In genomic region chr4:134397732-134398131, GRCm38 (mm10) we compare ENCODE assay signal across 10 mouse cellular contexts. TPM values are rescaled to one million over a fixed set of nuclear protein-coding genes. Genes with fewer than 3 reads are reported as not detected.
A peak's percentile ranks its signal among the peaks of the same experiment; 100 is the strongest.
DNase-seq lines count a peak whose midpoint lies in the region; ATAC-seq lines count a peak whose summit lies in the region.
"Had no signal": no experiment of that assay in that cellular context is flagged by ENCODE, and none has a peak within 500 bp of the region (broad histone marks: within the 10 kb centered on the region; RNA-seq: fewer than 3 reads in every experiment).

No protein-coding gene starts in this region.

- DNase-seq in heart, postnatal 36 days, result no peak
- DNase-seq in limb, embryonic 10.5 days (ENCODE audit: low spot score), result no peak
- no peak for DNase-seq in embryonic facial prominence, embryonic 14.5 days (ENCODE audit: low spot score)
- DNase-seq in gastrocnemius, postnatal 14 days, result no peak
- no peak for DNase-seq in urinary bladder, adult 2 months (ENCODE audit: low spot score)
- DNase-seq: right cerebral cortex, postnatal 14 days had no signal

- peak overlapping the region; percentile 63 for H3K4me3 ChIP-seq in heart, embryonic 15.5 days
- peak overlapping the region; percentile 57; the same call in 1 of the 2 replicates for H3K4me3 ChIP-seq in limb, embryonic 12.5 days (replicated peaks)
- H3K4me3 ChIP-seq in limb, embryonic 10.5 days, result no peak overlapping the region
- peak overlapping the region; percentile 65; the same call in 1 of the 2 replicates for H3K4me3 ChIP-seq in embryonic facial prominence, embryonic 14.5 days (ENCODE audit: low read depth, low read length)
- no peak overlapping the region for H3K4me3 ChIP-seq in limb, embryonic 15.5 days

- H3K4me2 ChIP-seq in heart, embryonic 15.5 days, result peak overlapping the region; percentile 90
- H3K4me2 ChIP-seq in limb, embryonic 12.5 days, result peak overlapping the region; percentile 86; the same call in 1 of the 2 replicates
- H3K4me2 ChIP-seq in embryonic facial prominence, embryonic 14.5 days (ENCODE audit: low read depth, low read length), result peak overlapping the region; percentile 95
- peak overlapping the region; percentile 76; the same call in 1 of the 2 replicates for H3K4me2 ChIP-seq in limb, embryonic 15.5 days

- H3K9me3 ChIP-seq in heart, embryonic 15.5 days (replicated peaks), result no peaks in the 10 kb centered on the region
- H3K9me3 ChIP-seq in limb, embryonic 12.5 days, result no peaks in the 10 kb centered on the region
- no peaks in the 10 kb centered on the region for H3K9me3 ChIP-seq in limb, embryonic 10.5 days (replicated peaks)
- H3K9me3 ChIP-seq in embryonic facial prominence, embryonic 14.5 days (ENCODE audit: control insufficient read depth, low read length), result no peaks in the 10 kb centered on the region
- H3K9me3 ChIP-seq in limb, embryonic 15.5 days, result no peaks in the 10 kb centered on the region
- H3K9me3 ChIP-seq: megakaryocyte, embryonic 14.5 days had no signal

- H3K4me1 ChIP-seq in heart, embryonic 15.5 days (replicated peaks), result peaks cover 31% of the 10 kb centered on the region
- peaks cover 38% of the 10 kb centered on the region for H3K4me1 ChIP-seq in limb, embryonic 12.5 days (replicated peaks)
- H3K4me1 ChIP-seq in limb, embryonic 10.5 days, result peaks cover 45% of the 10 kb centered on the region
- peaks cover 14% of the 10 kb centered on the region for H3K4me1 ChIP-seq in embryonic facial prominence, embryonic 14.5 days (ENCODE audit: control insufficient read depth, insufficient read depth, low read length)
- H3K4me1 ChIP-seq in limb, embryonic 15.5 days, result peaks cover 38% of the 10 kb centered on the region

- no peak overlapping the region for H3K9ac ChIP-seq in heart, embryonic 15.5 days
- H3K9ac ChIP-seq in limb, embryonic 12.5 days (replicated peaks), result no peak overlapping the region
- no peak overlapping the region for H3K9ac ChIP-seq in embryonic facial prominence, embryonic 14.5 days (ENCODE audit: low read depth, low read length)
- no peak overlapping the region for H3K9ac ChIP-seq in limb, embryonic 15.5 days

- no peaks in the 10 kb centered on the region for H3K36me3 ChIP-seq in heart, embryonic 15.5 days
- H3K36me3 ChIP-seq in limb, embryonic 12.5 days, result no peaks in the 10 kb centered on the region
- no peaks in the 10 kb centered on the region for H3K36me3 ChIP-seq in limb, embryonic 10.5 days
- no peaks in the 10 kb centered on the region for H3K36me3 ChIP-seq in embryonic facial prominence, embryonic 14.5 days (ENCODE audit: control insufficient read depth, insufficient read depth, low read length)
- no peaks in the 10 kb centered on the region for H3K36me3 ChIP-seq in limb, embryonic 15.5 days

- H3K27ac ChIP-seq in heart, embryonic 15.5 days, result peak overlapping the region; percentile 92
- H3K27ac ChIP-seq in limb, embryonic 12.5 days, result 0 out of 2 replicates have a peak overlapping the region, but pooled peaks have one; percentile 26
- H3K27ac ChIP-seq in limb, embryonic 10.5 days, result no peak overlapping the region
- no peak overlapping the region for H3K27ac ChIP-seq in embryonic facial prominence, embryonic 14.5 days (replicated peaks; ENCODE audit: low read depth, low read length)
- peak overlapping the region; percentile 86 for H3K27ac ChIP-seq in limb, embryonic 15.5 days

- ATAC-seq in heart, embryonic 15.5 days (replicated peaks; ENCODE audit: insufficient number of reproducible peaks, insufficient read depth, low FRiP score, low read depth), result no peak
- ATAC-seq in limb, embryonic 12.5 days (ENCODE audit: insufficient number of reproducible peaks, insufficient read depth, low FRiP score, low TSS enrichment, low read depth), result no peak
- no peak for ATAC-seq in embryonic facial prominence, embryonic 14.5 days (ENCODE audit: low read depth)
- no peak for ATAC-seq in limb, embryonic 15.5 days (ENCODE audit: insufficient number of reproducible peaks, low FRiP score, low TSS enrichment, low read depth)

- intact Hi-C loops in heart, postnatal 36 days (cut with DNase I), result no loop called here
- intact Hi-C loops in gastrocnemius, postnatal 14 days (cut with DNase I; ENCODE audit: low total_unique reads), result no loop called here

- 83% methylated on average over 9 of the region's 9 CpGs for WGBS in heart, embryonic 15.5 days
- 80% methylated on average over 9 of the region's 9 CpGs for WGBS in limb, embryonic 12.5 days
- WGBS in limb, embryonic 10.5 days, result 88% methylated on average over 9 of the region's 9 CpGs
- WGBS in embryonic facial prominence, embryonic 14.5 days, result 83% methylated on average over 9 of the region's 9 CpGs
- whole genome bisulfite sequencing in limb, embryonic 15.5 days, result 75% methylated on average over 9 of the region's 9 CpGs

- no peaks in the 10 kb centered on the region for H3K27me3 ChIP-seq in heart, embryonic 15.5 days
- no peaks in the 10 kb centered on the region for H3K27me3 ChIP-seq in limb, embryonic 12.5 days
- H3K27me3 ChIP-seq in limb, embryonic 10.5 days (ENCODE audit: low read depth, poor library complexity, severe bottlenecking), result no peaks in the 10 kb centered on the region
- H3K27me3 ChIP-seq in embryonic facial prominence, embryonic 14.5 days (replicated peaks; ENCODE audit: control insufficient read depth, insufficient read depth, low read length), result no peaks in the 10 kb centered on the region
- H3K27me3 ChIP-seq in limb, embryonic 15.5 days, result no peaks in the 10 kb centered on the region

RNA-seq across cellular contexts. Expression of gene Pafah2, which starts 1.6 kb away (rescaled TPM):
- 10.3 and 10.6 TPM in 2 replicates for polyA plus RNA-seq in heart, embryonic 15.5 days (2015; fragmentation: Nextera tagmentation; extraction: Ambion mirVana)
- 1 to 10 TPM; 6.8 to 8.0 TPM for total RNA-seq in heart, postnatal 36 days (2021)
- 9.7 and 10.9 TPM in 2 replicates for polyA plus RNA-seq in limb, embryonic 12.5 days (2016; fragmentation: Nextera tagmentation; extraction: Ambion mirVana)
- 8.1 and 8.6 TPM in 2 replicates for polyA plus RNA-seq in limb, embryonic 10.5 days (2016; fragmentation: Nextera tagmentation; extraction: Ambion mirVana)
- 11.8 and 12.5 TPM in 2 replicates for polyA plus RNA-seq in embryonic facial prominence, embryonic 14.5 days (2014; fragmentation: Nextera tagmentation; extraction: Ambion mirVana)
- 20.7 and 20.8 TPM in 2 replicates for polyA plus RNA-seq in limb, embryonic 15.5 days (2015; fragmentation: Nextera tagmentation; extraction: Ambion mirVana)
- 1 to 10 TPM; 3.2 to 3.4 TPM for total RNA-seq in gastrocnemius, postnatal 14 days (2021)
- 37.9 and 39.9 TPM in 2 replicates for polyA plus RNA-seq in urinary bladder, adult 2 months (2012; rRNA removed)

RNA-seq across cellular contexts. Expression of gene Extl1, which starts 14.1 kb away (rescaled TPM):
- polyA plus RNA-seq in heart, embryonic 15.5 days (2015; fragmentation: Nextera tagmentation; extraction: Ambion mirVana), result 2.3 and 2.9 TPM in 2 replicates
- total RNA-seq in heart, postnatal 36 days (2021), result 10 to 100 TPM; 17.3 to 20.0 TPM
- 3.4 and 4.1 TPM in 2 replicates for polyA plus RNA-seq in limb, embryonic 12.5 days (2016; fragmentation: Nextera tagmentation; extraction: Ambion mirVana)
- 0.44 and 0.75 TPM in 2 replicates for polyA plus RNA-seq in limb, embryonic 10.5 days (2016; fragmentation: Nextera tagmentation; extraction: Ambion mirVana)
- 3.1 and 3.6 TPM in 2 replicates for polyA plus RNA-seq in embryonic facial prominence, embryonic 14.5 days (2014; fragmentation: Nextera tagmentation; extraction: Ambion mirVana)
- polyA plus RNA-seq in limb, embryonic 15.5 days (2015; fragmentation: Nextera tagmentation; extraction: Ambion mirVana), result 6.4 and 7.8 TPM in 2 replicates
- total RNA-seq in gastrocnemius, postnatal 14 days (2021), result 10 to 100 TPM; 36.3 to 37.2 TPM
- polyA plus RNA-seq in urinary bladder, adult 2 months (2012; rRNA removed), result 9.8 and 10.9 TPM in 2 replicates

RNA-seq across cellular contexts. Expression of gene Slc30a2, which starts 54.8 kb away (rescaled TPM):
- polyA plus RNA-seq in heart, embryonic 15.5 days (2015; fragmentation: Nextera tagmentation; extraction: Ambion mirVana), result 0.18 and 0.21 TPM in 2 replicates
- under 1 TPM; 0.35 to 0.50 TPM for total RNA-seq in heart, postnatal 36 days (2021)
- 0.06 and 0.15 TPM in 2 replicates for polyA plus RNA-seq in limb, embryonic 12.5 days (2016; fragmentation: Nextera tagmentation; extraction: Ambion mirVana)
- not detected in 2 replicates for polyA plus RNA-seq in limb, embryonic 10.5 days (2016; fragmentation: Nextera tagmentation; extraction: Ambion mirVana)
- polyA plus RNA-seq in embryonic facial prominence, embryonic 14.5 days (2014; fragmentation: Nextera tagmentation; extraction: Ambion mirVana), result 0.13 and 0.42 TPM in 2 replicates
- polyA plus RNA-seq in limb, embryonic 15.5 days (2015; fragmentation: Nextera tagmentation; extraction: Ambion mirVana), result 1.3 and 2.6 TPM in 2 replicates
- 1 to 10 TPM in 1 of 2 experiments, under 1 TPM in 1; 0.47 to 6.3 TPM for total RNA-seq in gastrocnemius, postnatal 14 days (2021)
- polyA plus RNA-seq in urinary bladder, adult 2 months (2012; rRNA removed), result 0.06 and 0.08 TPM in 2 replicates

Comparison
In these comparisons a context has a peak if more than half of its experiments do, and no peak if none do; other contexts are left out.
1. H3K27ac ChIP-seq: peak in heart, embryonic 15.5 days (single experiment), limb, embryonic 12.5 days (single experiment) and limb, embryonic 15.5 days (single experiment); none in limb, embryonic 10.5 days (single experiment) and embryonic facial prominence, embryonic 14.5 days (single experiment).
2. H3K4me3 ChIP-seq: peak in heart, embryonic 15.5 days (single experiment), limb, embryonic 12.5 days (single experiment) and embryonic facial prominence, embryonic 14.5 days (single experiment); none in limb, embryonic 10.5 days (single experiment) and limb, embryonic 15.5 days (single experiment).
3. Peak in every context shown above with its lines, with median percentiles within 50 percentile points of each other: H3K4me2 ChIP-seq.